Mouse (Mus musculus) B cell, adult 67 days (primary cell): ENCODE data around the gene Slamf8. TPM values are rescaled to one million over a fixed set of nuclear protein-coding genes. Genes with fewer than 3 reads are reported as not detected.

ENCODE experiments used
- total RNA-seq, 2 experiments: library from RNA; stranded (reverse); gene quantifications; 4 replicates each; pipeline ENCODE4 v1.2.4; 2023

Gene Slamf8
- total RNA-seq = not detected

DNA sequence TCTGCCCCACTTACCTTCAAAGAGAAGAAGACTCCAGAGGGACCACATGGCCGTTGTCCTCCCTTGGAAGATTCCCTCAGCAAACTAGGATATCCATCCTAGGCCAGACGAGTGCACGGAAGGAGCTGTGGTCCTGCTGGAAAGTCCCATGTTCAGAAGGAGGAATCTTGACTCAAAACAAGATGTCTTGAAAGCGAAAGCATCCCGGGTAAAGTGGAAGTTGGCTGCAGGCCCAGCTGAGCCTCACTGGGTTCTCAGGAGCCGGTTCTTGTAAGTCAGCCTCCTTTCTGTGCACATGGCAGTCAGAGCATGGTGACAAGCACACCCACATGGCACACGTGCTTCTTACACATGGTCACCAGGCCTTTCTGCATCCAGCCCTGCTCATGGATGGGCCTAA is at the start of gene Slamf8:
Gene Slamf8, minus strand, starts transcription at position 184 of the 400 bp plus-strand sequence.

DNA sequence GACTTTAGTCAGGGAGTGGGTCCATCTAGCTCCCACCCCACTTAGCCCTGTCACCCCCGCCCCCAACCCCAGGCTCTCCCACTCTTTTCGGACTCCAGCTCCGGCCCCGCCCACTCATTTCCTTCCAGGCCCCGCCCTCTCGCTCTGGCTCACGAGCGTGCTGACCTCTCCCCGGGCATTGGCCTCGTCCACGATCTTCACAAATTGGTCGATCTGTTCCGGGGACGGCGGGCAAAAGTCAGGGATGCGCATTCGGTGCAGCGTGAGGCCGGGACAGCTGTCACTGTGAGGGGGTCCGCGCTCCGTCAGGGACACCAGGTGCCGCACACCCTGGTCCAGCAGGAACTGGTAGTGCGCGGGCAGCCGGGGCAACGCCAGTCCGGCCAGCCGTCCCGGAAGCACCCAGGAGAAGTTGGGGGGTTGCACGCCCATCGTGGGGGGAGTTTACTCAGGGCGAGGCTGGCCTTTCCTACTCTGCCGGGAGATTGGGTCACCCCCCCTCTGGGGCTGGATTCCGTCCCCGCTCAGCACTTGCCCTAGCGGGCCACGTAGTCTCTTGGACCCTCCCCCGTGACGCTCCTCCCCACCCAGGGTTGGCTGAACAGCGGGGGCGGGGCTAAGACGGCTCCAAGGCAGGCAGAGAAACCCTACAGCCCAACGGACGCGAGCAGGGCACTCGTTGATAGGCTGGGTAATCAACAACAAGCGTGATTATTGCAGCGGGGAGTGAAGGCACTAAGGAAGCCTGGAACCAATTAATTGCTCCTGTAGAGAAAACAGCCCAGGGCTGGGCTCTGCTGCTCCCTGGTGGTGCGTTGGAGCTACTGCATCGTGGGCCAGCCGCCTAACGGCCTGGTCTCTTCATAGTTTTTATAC is 42.3 kb upstream of the Slamf8 start, which contains the start of gene Dusp23:
Gene Dusp23, minus strand, starts transcription at position 512 of the 876 bp plus-strand sequence.

GRCm38 (mm10) chr1:172602326-172602725 is 12.0 kb upstream of the Slamf8 start, which contains the start of gene Fcrl6:
Fcrl6 (minus strand) TSS chr1:172602551.

GRCm38 (mm10) chr1:172555638-172556037 is 34.7 kb downstream of the Slamf8 start, which contains the start of gene Vsig8:
Vsig8 (plus strand) TSS chr1:172555938.

Other genes starting within 250 kb of the Slamf8 start
- under 1 TPM; 0.21 to 0.96 TPM for gene Kcnj10, start 249.4 kb downstream of the Slamf8 start, total RNA-seq
- 10 to 100 TPM; 30.8 to 34.7 TPM for gene Pigm, start 214.0 kb downstream of the Slamf8 start, total RNA-seq
- 1 to 10 TPM; 2.1 to 4.4 TPM for gene Slamf9, start 115.2 kb downstream of the Slamf8 start, total RNA-seq
- 10 to 100 TPM; 10.7 to 11.0 TPM for gene Igsf9, start 108.8 kb downstream of the Slamf8 start, total RNA-seq
- gene Tagln2, start 90.5 kb downstream of the Slamf8 start, total RNA-seq = 100 to 1,000 TPM; 108 to 129 TPM
- gene Cfap45, start 69.8 kb downstream of the Slamf8 start, total RNA-seq = 1 to 10 TPM; 1.2 to 1.6 TPM
- not detected for gene Vsig8, start 34.6 kb downstream of the Slamf8 start, total RNA-seq
- not detected for gene Fcrl6, start 12.0 kb upstream of the Slamf8 start, total RNA-seq
- gene Dusp23, start 42.4 kb upstream of the Slamf8 start, total RNA-seq = under 1 TPM; 0.53 to 0.64 TPM
- gene Crp, start 107.5 kb upstream of the Slamf8 start, total RNA-seq = not detected